Mouse (Mus musculus) midbrain, embryonic 15.5 days (tissue): ENCODE measurements at regions not wholly inside any gene's neighbourhood (a gene's known extent, or its start where the extent isn't known, plus 50 kb on each side); places are given as distances from the start of the nearest gene placed in this dataset.

ENCODE experiments used
- ATAC-seq: fragments of 200-750 bp; cut with Nextera tagmentation; replicated peaks from 2 replicates; pipeline ENCODE4 v1.8.0; 2017; ENCODE audit warnings: moderate TSS enrichment
- H3K27ac ChIP-seq: fragments of 300-500 bp; sonication (generic); 2 replicates; pipeline ENCODE4 v1.5.1; 2015; ENCODE audit warnings: mild to moderate bottlenecking, inconsistent platforms
- H3K27me3 ChIP-seq: fragments of 300-500 bp; sonication (generic); replicated peaks from 2 replicates; pipeline ENCODE4 v1.6.1; 2015; ENCODE audit warnings: inconsistent platforms
- H3K36me3 ChIP-seq: fragments of 300-500 bp; sonication (generic); replicated peaks from 2 replicates; pipeline ENCODE4 v1.6.1; 2015; ENCODE audit warnings: inconsistent platforms
- H3K4me1 ChIP-seq: fragments of 300-500 bp; sonication (generic); 2 replicates; pipeline ENCODE4 v1.6.1; 2015; ENCODE audit warnings: inconsistent platforms
- H3K4me2 ChIP-seq: fragments of 300-500 bp; sonication (generic); 2 replicates; pipeline ENCODE4 v1.6.1; 2015; ENCODE audit warnings: inconsistent platforms, mild to moderate bottlenecking, moderate library complexity
- H3K4me3 ChIP-seq: fragments of 300-500 bp; sonication (generic); 2 replicates; pipeline ENCODE4 v1.5.1; 2015; ENCODE audit warnings: mild to moderate bottlenecking, inconsistent platforms
- H3K9ac ChIP-seq: fragments of 300-500 bp; sonication (generic); 2 replicates; pipeline ENCODE4 v1.6.1; 2015; ENCODE audit warnings: mild to moderate bottlenecking, inconsistent platforms
- H3K9me3 ChIP-seq: fragments of 300-500 bp; sonication (generic); 2 replicates; pipeline ENCODE4 v1.6.1; 2016; ENCODE audit warnings: inconsistent platforms
- WGBS: fragments of 180-500 bp; shearing (Covaris S2); methylation state at CpG from one replicate; pipeline ENCODE4 v1.1.7; 2015; ENCODE audit warnings: mixed read lengths; 5-methylcytosine and 5-hydroxymethylcytosine counted together

- Histone ChIP-seq H3K27ac (no peak overlapping the region), H3K9me3 (no peaks in the 10 kb centered on the region), H3K4me3 (no peak overlapping the region), H3K4me1 (0 out of 2 replicates have a peak, but pooled peaks cover 5% of the 10 kb centered on the region), H3K36me3 (no peaks in the 10 kb centered on the region), H3K27me3 (no peaks in the 10 kb centered on the region), H3K4me2 (no peak overlapping the region), H3K9ac (no peak overlapping the region)
- no peak for ATAC-seq
- WGBS = 76% methylated on average over 6 of the region's 6 CpGs
Measured at GRCm38 (mm10) chr10:8942967-8943471, 57.1 kb upstream of the Sash1 start.

- no peaks in the 10 kb centered on the region for H3K36me3 ChIP-seq
- H3K9me3 ChIP-seq = no peaks in the 10 kb centered on the region
- H3K4me1 ChIP-seq = no peaks in the 10 kb centered on the region
- no peak for ATAC-seq
- H3K27me3 ChIP-seq = no peaks in the 10 kb centered on the region
- no peak overlapping the region for H3K4me2 ChIP-seq
- H3K4me3 ChIP-seq = no peak overlapping the region
- no peak overlapping the region for H3K9ac ChIP-seq
- WGBS = 81% methylated on average over 4 of the region's 4 CpGs
- no peak overlapping the region for H3K27ac ChIP-seq
Measured at GRCm38 (mm10) chr10:8936369-8936768, 50.5 kb upstream of the Sash1 start.
